Mouse (Mus musculus): ENCODE measurements around the gene Igf1r.

DNA sequence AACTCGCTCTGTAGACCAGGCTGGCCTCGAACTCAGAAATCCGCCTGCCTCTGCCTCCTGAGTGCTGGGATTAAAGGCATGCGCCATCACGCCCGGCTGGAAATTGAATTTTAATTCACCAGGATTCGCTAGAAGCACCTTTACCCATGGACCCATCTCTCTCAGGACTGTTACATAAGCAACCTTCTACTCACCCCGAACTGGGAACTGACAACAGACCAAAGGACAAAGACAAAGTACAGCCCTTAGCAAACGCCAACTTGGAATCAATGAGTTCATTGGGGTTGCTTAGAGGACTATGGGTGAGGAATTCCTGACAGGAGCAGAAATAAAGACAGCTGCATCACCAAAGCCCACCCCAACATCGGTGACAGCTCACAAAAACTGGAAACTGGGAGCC, 320.0 kb downstream of the Igf1r start:
- TF ChIP-seq GATA1 (IDR thresholded peaks at IDR 0.05; ENCODE audit: low read length) (no peak), TAL1 (IDR thresholded peaks at IDR 0.05; ENCODE audit: low read length) (no peak)
